Mouse (Mus musculus) embryonic facial prominence, embryonic 15.5 days (tissue): ENCODE data around the gene Olfr750. TPM values are rescaled to one million over a fixed set of nuclear protein-coding genes. Genes with fewer than 3 reads are reported as not detected.

Experiments
- ATAC-seq: fragments of 200-750 bp; cut with Nextera tagmentation; 2 replicates; pipeline ENCODE4 v1.8.0; 2017; ENCODE audit warnings: low read depth, moderate TSS enrichment; ENCODE audit not compliant: insufficient number of reproducible peaks, low FRiP score, low TSS enrichment
- H3K27ac ChIP-seq: fragments of 300-500 bp; sonication (generic); replicated peaks from 2 replicates; pipeline ENCODE4 v1.5.1; 2015; ENCODE audit warnings: mild to moderate bottlenecking, inconsistent platforms
- H3K27me3 ChIP-seq: fragments of 300-500 bp; sonication (generic); 2 replicates; pipeline ENCODE4 v1.6.1; 2015; ENCODE audit warnings: inconsistent platforms
- H3K36me3 ChIP-seq: fragments of 300-500 bp; sonication (generic); 2 replicates; pipeline ENCODE4 v1.6.1; 2015; ENCODE audit warnings: mild to moderate bottlenecking, inconsistent platforms
- H3K4me1 ChIP-seq: fragments of 300-500 bp; sonication (generic); 2 replicates; pipeline ENCODE4 v1.6.1; 2015; ENCODE audit warnings: inconsistent platforms
- H3K4me2 ChIP-seq: fragments of 300-500 bp; sonication (generic); replicated peaks from 2 replicates; pipeline ENCODE4 v1.6.1; 2015; ENCODE audit warnings: mild to moderate bottlenecking, inconsistent platforms
- H3K4me3 ChIP-seq: fragments of 300-500 bp; sonication (generic); replicated peaks from 2 replicates; pipeline ENCODE4 v1.5.1; 2015; ENCODE audit warnings: mild to moderate bottlenecking, inconsistent platforms
- H3K9ac ChIP-seq: fragments of 300-500 bp; sonication (generic); 2 replicates; pipeline ENCODE4 v1.6.1; 2015; ENCODE audit warnings: inconsistent platforms
- H3K9me3 ChIP-seq: fragments of 300-500 bp; sonication (generic); replicated peaks from 2 replicates; pipeline ENCODE4 v1.6.1; 2016; ENCODE audit warnings: inconsistent platforms
- WGBS: fragments of 180-500 bp; shearing (Covaris S2); methylation state at CpG from one replicate; pipeline ENCODE4 v1.1.7; 2015; 5-methylcytosine and 5-hydroxymethylcytosine counted together
- polyA plus RNA-seq: library from polyadenylated mRNA; unstranded; fragments of >200 nt; fragmentation: Nextera tagmentation; extraction: Ambion mirVana; gene quantifications from 2 replicates; pipeline ENCODE4 v1.2.1, GENCODE M21; 2015

Olfr750 gene
- polyA plus RNA-seq, 1 experiment from 2014 or later = not detected

GRCm38 (mm10) chr14:51087762-51088161 lies 13.5 kb upstream of the Olfr750 start:
- H3K4me3 ChIP-seq = peak overlapping the region; percentile 85
- H3K4me1 ChIP-seq = peaks cover 24% of the 10 kb centered on the region
- H3K36me3 ChIP-seq = no peaks in the 10 kb centered on the region
- peak overlapping the region; percentile 76 for H3K4me2 ChIP-seq
- ATAC-seq = no peak
- 10% methylated on average over 9 of the region's 9 CpGs for WGBS
- no peak overlapping the region for H3K27ac ChIP-seq
- H3K9ac ChIP-seq = no peak overlapping the region
- H3K27me3 ChIP-seq = no peaks in the 10 kb centered on the region
- H3K9me3 ChIP-seq = no peaks in the 10 kb centered on the region

- no peaks in the 10 kb centered on the region for H3K36me3 ChIP-seq
- ATAC-seq = no peak
- H3K27ac ChIP-seq = no peak overlapping the region
- no peak overlapping the region for H3K4me2 ChIP-seq
- 78% methylated on average over 4 of the region's 4 CpGs for WGBS
- H3K4me1 ChIP-seq = peaks cover 18% of the 10 kb centered on the region
- no peaks in the 10 kb centered on the region for H3K27me3 ChIP-seq
- no peak overlapping the region for H3K9ac ChIP-seq
- no peak overlapping the region for H3K4me3 ChIP-seq
- H3K9me3 ChIP-seq = no peaks in the 10 kb centered on the region
These were observed 11.7 kb upstream of the Olfr750 start for GRCm38 (mm10) chr14:51085911-51086310.

GRCm38 (mm10) chr14:51085086-51085485 lies 10.9 kb upstream of the Olfr750 start:
- Histone ChIP-seq H3K4me3 (no peak overlapping the region), H3K4me1 (peaks cover 18% of the 10 kb centered on the region), H3K9ac (no peak overlapping the region), H3K36me3 (no peaks in the 10 kb centered on the region), H3K4me2 (no peak overlapping the region), H3K27ac (no peak overlapping the region), H3K9me3 (no peaks in the 10 kb centered on the region), H3K27me3 (no peaks in the 10 kb centered on the region)
- WGBS = 85% methylated on average over 2 of the region's 2 CpGs
- ATAC-seq = no peak

GRCm38 (mm10) chr14:51083805-51084204 lies 9.6 kb upstream of the Olfr750 start:
- Histone ChIP-seq H3K36me3 (no peaks in the 10 kb centered on the region), H3K4me3 (peak overlapping the region; percentile 50), H3K27me3 (no peaks in the 10 kb centered on the region), H3K9me3 (no peaks in the 10 kb centered on the region), H3K4me2 (peak overlapping the region; percentile 84), H3K9ac (0 out of 2 replicates have a peak overlapping the region, but pooled peaks have one; percentile 16), H3K27ac (no peak overlapping the region), H3K4me1 (peaks cover 18% of the 10 kb centered on the region)
- 6% methylated on average over 7 of the region's 7 CpGs for WGBS
- no peak for ATAC-seq

GRCm38 (mm10) chr14:51082599-51083581 lies 8.7 kb upstream of the Olfr750 start:
- H3K4me3 ChIP-seq = peak overlapping the region; percentile 50
- H3K4me1 ChIP-seq = peaks cover 13% of the 10 kb centered on the region
- peak overlapping the region; percentile 16 for H3K9ac ChIP-seq
- no peaks in the 10 kb centered on the region for H3K36me3 ChIP-seq
- WGBS = 2% methylated on average over 40 of the region's 40 CpGs
- no peak overlapping the region for H3K27ac ChIP-seq
- ATAC-seq = peak; percentile 40; the same call in 1 of the 2 replicates
- H3K27me3 ChIP-seq = no peaks in the 10 kb centered on the region
- peak overlapping the region; percentile 84 for H3K4me2 ChIP-seq
- no peaks in the 10 kb centered on the region for H3K9me3 ChIP-seq

- no peaks in the 10 kb centered on the region for H3K27me3 ChIP-seq
- H3K9ac ChIP-seq = no peak overlapping the region
- peaks cover 13% of the 10 kb centered on the region for H3K4me1 ChIP-seq
- no peak overlapping the region for H3K4me2 ChIP-seq
- 82% methylated on average over 2 of the region's 2 CpGs for WGBS
- ATAC-seq = no peak
- H3K9me3 ChIP-seq = no peaks in the 10 kb centered on the region
- H3K36me3 ChIP-seq = no peaks in the 10 kb centered on the region
- H3K27ac ChIP-seq = no peak overlapping the region
- no peak overlapping the region for H3K4me3 ChIP-seq
These were observed 6.8 kb upstream of the Olfr750 start for GRCm38 (mm10) chr14:51081035-51081434.

GRCm38 (mm10) chr14:51079180-51079579 lies 4.9 kb upstream of the Olfr750 start:
- Histone ChIP-seq H3K9ac (no peak overlapping the region), H3K9me3 (no peaks in the 10 kb centered on the region), H3K4me3 (no peak overlapping the region), H3K27ac (no peak overlapping the region), H3K27me3 (no peaks in the 10 kb centered on the region), H3K4me1 (peaks cover 10% of the 10 kb centered on the region), H3K4me2 (no peak overlapping the region), H3K36me3 (no peaks in the 10 kb centered on the region)
- 85% methylated on average over 1 of the region's 1 CpGs for WGBS
- ATAC-seq = no peak

- no peak for ATAC-seq
- H3K36me3 ChIP-seq = no peaks in the 10 kb centered on the region
- H3K9ac ChIP-seq = no peak overlapping the region
- no peak overlapping the region for H3K4me3 ChIP-seq
- 90% methylated on average over 2 of the region's 2 CpGs for WGBS
- no peak overlapping the region for H3K27ac ChIP-seq
- H3K27me3 ChIP-seq = no peaks in the 10 kb centered on the region
- no peak overlapping the region for H3K4me2 ChIP-seq
- no peaks in the 10 kb centered on the region for H3K9me3 ChIP-seq
- peaks cover 6% of the 10 kb centered on the region for H3K4me1 ChIP-seq
These were observed 4.6 kb downstream of the Olfr750 start for GRCm38 (mm10) chr14:51069617-51070016.

- ATAC-seq = no peak
- H3K4me3 ChIP-seq = no peak overlapping the region
- WGBS = 77% methylated on average over 5 of the region's 5 CpGs
- H3K27ac ChIP-seq = no peak overlapping the region
- no peaks in the 10 kb centered on the region for H3K9me3 ChIP-seq
- no peak overlapping the region for H3K4me2 ChIP-seq
- H3K9ac ChIP-seq = no peak overlapping the region
- no peaks in the 10 kb centered on the region for H3K36me3 ChIP-seq
- H3K4me1 ChIP-seq = peaks cover 6% of the 10 kb centered on the region
- H3K27me3 ChIP-seq = no peaks in the 10 kb centered on the region
These were observed 5.3 kb downstream of the Olfr750 start for GRCm38 (mm10) chr14:51068956-51069355.

- no peaks in the 10 kb centered on the region for H3K9me3 ChIP-seq
- H3K36me3 ChIP-seq = no peaks in the 10 kb centered on the region
- 87% methylated on average over 5 of the region's 5 CpGs for WGBS
- H3K4me3 ChIP-seq = no peak overlapping the region
- H3K4me1 ChIP-seq = 0 out of 2 replicates have a peak, but pooled peaks cover 4% of the 10 kb centered on the region
- no peak overlapping the region for H3K4me2 ChIP-seq
- no peak overlapping the region for H3K27ac ChIP-seq
- H3K9ac ChIP-seq = no peak overlapping the region
- H3K27me3 ChIP-seq = no peaks in the 10 kb centered on the region
- ATAC-seq = no peak
These were observed 13.5 kb downstream of the Olfr750 start for GRCm38 (mm10) chr14:51060761-51061160.

GRCm38 (mm10) chr14:51057401-51057831 lies 16.8 kb downstream of the Olfr750 start, which contains the start of gene Rnase12:
TSS of gene Rnase12 (minus strand) at chr14:51057661.
- Histone ChIP-seq H3K9ac (no peak within 1 kb of the TSS), H3K36me3 (no peaks in the 10 kb centered on the region), H3K4me3 (no peak within 1 kb of the TSS), H3K27ac (no peak within 1 kb of the TSS), H3K4me2 (no peak within 1 kb of the TSS), H3K27me3 (no peaks in the 10 kb centered on the region), H3K4me1 (no peaks in the 10 kb centered on the region), H3K9me3 (no peaks in the 10 kb centered on the region)
- 56% methylated on average over 9 of the region's 9 CpGs for WGBS
- no peak for ATAC-seq
